Mouse (Mus musculus) kidney, embryonic 16.5 days (tissue): ENCODE data around the gene Usp47. TPM values are rescaled to one million over a fixed set of nuclear protein-coding genes. Genes with fewer than 3 reads are reported as not detected.

ENCODE experiments used
- ATAC-seq: fragments of 200-750 bp; cut with Nextera tagmentation; 2 replicates; pipeline ENCODE4 v1.8.0; 2017; ENCODE audit warnings: moderate TSS enrichment; ENCODE audit not compliant: low FRiP score, low TSS enrichment
- H3K27ac ChIP-seq: fragments of 300-500 bp; sonication (generic); 2 replicates; pipeline ENCODE4 v1.5.1; 2014; ENCODE audit warnings: low read length
- H3K27me3 ChIP-seq: fragments of 300-500 bp; sonication (generic); 2 replicates; pipeline ENCODE4 v1.6.1; 2014; ENCODE audit warnings: low read length, control low read depth, mixed read lengths; ENCODE audit not compliant: insufficient read depth
- H3K36me3 ChIP-seq: fragments of 300-500 bp; sonication (generic); 2 replicates; pipeline ENCODE4 v1.6.1; 2014; ENCODE audit warnings: low read length, control low read depth, mixed read lengths; ENCODE audit not compliant: insufficient read depth
- H3K4me1 ChIP-seq: fragments of 300-500 bp; sonication (generic); 2 replicates; pipeline ENCODE4 v1.6.1; 2014; ENCODE audit warnings: low read length, control low read depth, mixed read lengths; ENCODE audit not compliant: insufficient read depth
- H3K4me2 ChIP-seq: fragments of 300-500 bp; sonication (generic); replicated peaks from 2 replicates; pipeline ENCODE4 v1.6.1; 2014; ENCODE audit warnings: low read depth, low read length
- H3K4me3 ChIP-seq: fragments of 300-500 bp; sonication (generic); 2 replicates; pipeline ENCODE4 v1.5.1; 2014; ENCODE audit warnings: mild to moderate bottlenecking, low read length
- H3K9ac ChIP-seq: fragments of 300-500 bp; sonication (generic); replicated peaks from 2 replicates; pipeline ENCODE4 v1.6.1; 2014; ENCODE audit warnings: low read length
- H3K9me3 ChIP-seq: fragments of 300-500 bp; sonication (generic); 2 replicates; pipeline ENCODE4 v1.6.1; 2016; ENCODE audit warnings: low read length, control low read depth
- WGBS: fragments of 180-500 bp; shearing (Covaris S2); extraction: QIAGEN DNeasy Blood & Tissue Kit; methylation state at CpG from one replicate; pipeline ENCODE4 v1.1.7; 2014; 5-methylcytosine and 5-hydroxymethylcytosine counted together
- polyA plus RNA-seq: library from polyadenylated mRNA; unstranded; fragments of >200 nt; fragmentation: Nextera tagmentation; extraction: Ambion mirVana; gene quantifications from 2 replicates; pipeline ENCODE4 v1.2.1, GENCODE M21; 2015

Usp47 gene
- polyA plus RNA-seq, 1 experiment from 2014 or later, result 63.4 TPM

GRCm38 (mm10) chr7:112108757-112109156, 85.5 kb downstream of the Usp47 start:
- Histone ChIP-seq H3K27me3 (no peaks in the 10 kb centered on the region), H3K4me3 (no peak overlapping the region), H3K4me2 (no peak overlapping the region), H3K9me3 (no peaks in the 10 kb centered on the region), H3K36me3 (peaks cover 56% of the 10 kb centered on the region), H3K27ac (no peak overlapping the region), H3K9ac (no peak overlapping the region), H3K4me1 (no peaks in the 10 kb centered on the region)
- no peak for ATAC-seq

DNA sequence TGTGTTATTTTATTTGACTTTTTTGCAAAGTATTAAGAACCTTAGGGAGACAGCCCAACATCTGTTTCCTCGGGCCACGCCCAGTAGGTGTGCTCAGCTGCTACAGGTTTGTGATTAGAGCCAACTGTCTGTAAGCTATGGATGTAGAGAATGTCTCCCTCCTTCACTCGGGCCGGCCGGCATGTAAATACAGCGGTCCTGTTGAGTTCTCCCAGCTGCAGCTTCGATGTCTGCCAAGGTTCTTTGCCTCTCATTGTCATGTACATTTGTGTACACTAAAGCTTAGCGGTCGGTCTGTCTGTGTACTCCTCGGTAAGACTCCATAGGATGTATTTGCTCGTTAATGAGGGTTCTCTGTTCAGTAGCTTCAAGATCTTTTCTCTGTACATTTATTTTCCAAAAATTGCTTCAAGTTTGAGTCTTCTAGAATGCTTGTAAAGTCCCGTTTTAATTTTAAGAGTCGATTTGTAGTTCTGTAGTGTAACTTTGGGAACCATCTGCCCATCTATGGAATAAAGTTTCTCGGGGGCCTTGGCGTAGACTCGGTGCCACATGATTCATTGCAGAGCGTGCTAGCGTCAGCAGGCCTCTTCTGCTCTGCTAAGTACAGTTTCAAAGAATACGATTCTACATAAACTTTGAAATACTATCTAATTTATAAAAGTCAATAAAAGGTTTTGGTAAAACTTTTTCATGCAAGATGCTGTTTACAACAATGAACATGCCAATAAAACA, 87.5 kb downstream of the Usp47 start:
- Histone ChIP-seq H3K9me3 (no peaks in the 10 kb centered on the region), H3K4me3 (no peak overlapping the region), H3K36me3 (peaks cover 45% of the 10 kb centered on the region), H3K4me1 (no peaks in the 10 kb centered on the region), H3K27me3 (no peaks in the 10 kb centered on the region), H3K27ac (no peak overlapping the region), H3K4me2 (no peak overlapping the region), H3K9ac (no peak overlapping the region)
- no peak for ATAC-seq
- 84% methylated on average over 19 of the region's 19 CpGs for WGBS

DNA sequence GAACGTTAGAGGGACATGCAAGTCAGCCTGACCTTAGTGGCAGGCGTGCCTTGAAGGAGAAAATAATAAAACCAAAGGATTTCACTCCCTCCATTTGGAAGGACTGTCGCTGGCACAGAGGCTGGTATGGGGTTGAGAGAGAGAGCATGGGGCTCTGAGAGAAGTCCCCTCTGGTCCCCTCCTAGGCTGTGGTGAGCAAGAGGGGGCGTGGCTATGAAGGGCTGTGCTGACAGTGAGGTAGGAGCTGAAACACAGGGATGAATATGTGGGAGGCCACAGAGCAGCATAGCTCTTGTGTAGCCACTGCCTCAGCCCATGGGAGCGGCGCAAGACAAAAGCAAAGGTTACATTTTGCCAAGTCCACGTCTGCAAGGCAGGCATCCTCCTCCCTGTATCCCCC, 94.2 kb downstream of the Usp47 start:
- Histone ChIP-seq H3K36me3 (peaks cover 4% of the 10 kb centered on the region), H3K27ac (no peak overlapping the region), H3K9me3 (no peaks in the 10 kb centered on the region), H3K4me1 (no peaks in the 10 kb centered on the region), H3K27me3 (no peaks in the 10 kb centered on the region), H3K9ac (no peak overlapping the region), H3K4me3 (no peak overlapping the region), H3K4me2 (no peak overlapping the region)
- 0 out of 2 replicates have a peak, but pooled peaks have one; percentile 28 for ATAC-seq
- WGBS, result 80% methylated on average over 7 of the region's 7 CpGs

GRCm38 (mm10) chr7:112118086-112118485, 94.8 kb downstream of the Usp47 start:
- H3K4me1 ChIP-seq, result no peaks in the 10 kb centered on the region
- no peaks in the 10 kb centered on the region for H3K27me3 ChIP-seq
- no peak overlapping the region for H3K4me2 ChIP-seq
- WGBS, result 83% methylated on average over 7 of the region's 7 CpGs
- no peak overlapping the region for H3K4me3 ChIP-seq
- H3K9me3 ChIP-seq, result no peaks in the 10 kb centered on the region
- no peak overlapping the region for H3K27ac ChIP-seq
- ATAC-seq, result no peak
- H3K9ac ChIP-seq, result no peak overlapping the region
- peaks cover 4% of the 10 kb centered on the region; the same call in 1 of the 2 replicates for H3K36me3 ChIP-seq

DNA sequence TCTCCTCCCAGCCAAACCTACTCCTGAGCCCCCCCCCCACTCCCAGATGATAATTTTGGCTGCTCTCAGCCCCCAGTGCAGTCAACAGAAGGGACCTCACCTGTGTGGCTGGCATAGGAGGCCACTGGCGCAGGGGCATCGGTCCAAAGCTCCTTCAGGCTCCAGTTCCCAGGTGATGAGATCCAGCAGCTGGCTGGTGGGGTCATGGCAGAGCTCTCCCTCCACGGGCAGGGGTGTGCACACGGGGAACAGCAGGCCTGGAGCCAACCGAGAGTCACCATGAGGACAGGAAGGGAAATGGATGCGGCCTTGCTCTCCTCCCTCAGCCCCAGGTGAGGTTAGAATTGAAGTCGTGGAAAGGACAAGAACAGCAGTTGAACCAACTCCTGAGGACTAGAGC, 95.9 kb downstream of the Usp47 start:
- H3K4me1 ChIP-seq, result no peaks in the 10 kb centered on the region
- H3K36me3 ChIP-seq, result peaks cover 3% of the 10 kb centered on the region; the same call in 1 of the 2 replicates
- H3K4me3 ChIP-seq, result no peak overlapping the region
- no peak for ATAC-seq
- WGBS, result 77% methylated on average over 7 of the region's 7 CpGs
- no peak overlapping the region for H3K4me2 ChIP-seq
- H3K27me3 ChIP-seq, result no peaks in the 10 kb centered on the region
- no peak overlapping the region for H3K9ac ChIP-seq
- H3K27ac ChIP-seq, result no peak overlapping the region
- H3K9me3 ChIP-seq, result no peaks in the 10 kb centered on the region

DNA sequence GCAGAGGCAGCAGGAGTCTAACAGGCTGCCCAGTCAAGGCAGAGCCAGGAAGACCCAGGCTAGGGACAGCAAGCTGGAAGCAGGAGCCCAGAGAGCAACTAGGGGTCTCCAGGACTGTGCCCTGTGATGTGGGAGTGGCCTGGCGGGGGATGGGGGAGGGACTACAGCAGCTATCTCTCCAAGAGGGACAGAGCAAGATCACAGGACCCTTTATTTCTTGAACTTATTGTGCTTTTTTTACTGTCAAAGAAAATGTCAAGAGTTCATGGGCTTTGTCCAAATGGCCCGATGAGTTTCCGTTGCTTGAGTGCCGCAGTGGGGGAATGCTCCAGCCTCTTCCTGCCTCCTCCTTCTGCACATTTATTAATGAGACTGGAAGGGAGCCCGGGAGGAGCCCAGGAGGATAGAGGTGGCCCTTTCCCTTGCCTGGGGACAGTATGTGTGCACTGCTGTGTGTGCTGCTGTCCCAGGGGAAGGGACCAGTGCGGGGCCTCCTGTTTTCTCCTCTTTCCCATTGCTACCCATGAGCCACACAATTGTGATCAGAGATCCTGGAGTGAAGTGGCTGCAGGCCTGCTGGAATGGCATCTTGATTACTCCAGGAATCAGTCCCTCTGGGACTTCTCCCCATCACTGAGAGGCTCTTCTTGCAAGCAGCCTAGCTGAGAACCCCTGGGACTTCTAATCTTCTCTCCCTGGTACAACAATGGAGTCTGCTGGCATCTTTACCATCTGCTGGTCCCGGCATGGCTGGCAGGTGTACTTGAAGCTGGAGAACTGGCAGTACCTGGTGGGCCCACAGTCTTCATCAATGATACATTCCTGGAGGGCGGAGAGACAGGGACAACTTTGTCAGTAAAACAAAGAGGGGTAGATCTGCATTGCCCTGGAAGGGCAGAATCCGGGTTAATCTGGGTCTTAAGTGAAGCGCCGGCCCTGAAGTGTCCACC, 97.8 kb downstream of the Usp47 start:
- WGBS, result 66% methylated on average over 11 of the region's 11 CpGs
- Histone ChIP-seq H3K27ac (no peak overlapping the region), H3K36me3 (no peaks in the 10 kb centered on the region), H3K4me3 (no peak overlapping the region), H3K27me3 (no peaks in the 10 kb centered on the region), H3K9me3 (no peaks in the 10 kb centered on the region), H3K4me2 (no peak overlapping the region), H3K9ac (no peak overlapping the region), H3K4me1 (no peaks in the 10 kb centered on the region)
- peak; percentile 39; the same call in 1 of the 2 replicates for ATAC-seq

- Histone ChIP-seq H3K4me2 (no peak overlapping the region), H3K4me1 (no peaks in the 10 kb centered on the region), H3K9ac (no peak overlapping the region), H3K27ac (no peak overlapping the region), H3K36me3 (no peaks in the 10 kb centered on the region), H3K9me3 (no peaks in the 10 kb centered on the region), H3K27me3 (no peaks in the 10 kb centered on the region), H3K4me3 (no peak overlapping the region)
- no peak for ATAC-seq
- 82% methylated on average over 11 of the region's 11 CpGs for WGBS
These were observed 98.7 kb downstream of the Usp47 start for GRCm38 (mm10) chr7:112121866-112122500.

DNA sequence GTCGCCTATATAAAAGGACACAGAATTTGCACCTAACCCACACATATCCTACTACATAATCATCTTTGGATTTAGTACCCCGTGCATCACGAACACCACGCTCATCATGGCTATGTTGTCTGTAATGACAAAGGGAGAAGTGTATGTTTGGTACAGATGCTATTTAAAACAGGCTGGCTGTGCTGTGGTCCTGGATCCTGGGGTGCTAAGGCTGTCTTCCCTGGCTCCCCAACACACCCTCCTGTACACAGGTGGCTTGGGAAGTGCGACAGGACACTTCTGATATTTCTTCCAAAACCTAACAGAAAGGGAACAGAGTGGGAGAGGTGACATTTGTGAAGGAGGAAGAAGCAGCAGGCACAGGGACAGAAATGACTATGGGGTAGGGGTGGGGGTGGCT, 100.3 kb downstream of the Usp47 start:
- Histone ChIP-seq H3K36me3 (no peaks in the 10 kb centered on the region), H3K9me3 (no peaks in the 10 kb centered on the region), H3K27me3 (no peaks in the 10 kb centered on the region), H3K27ac (no peak overlapping the region), H3K4me2 (no peak overlapping the region), H3K4me3 (no peak overlapping the region), H3K9ac (no peak overlapping the region), H3K4me1 (no peaks in the 10 kb centered on the region)
- no peak for ATAC-seq
- WGBS, result 90% methylated on average over 5 of the region's 5 CpGs

GRCm38 (mm10) chr7:112125625-112126260, 102.4 kb downstream of the Usp47 start:
- H3K4me2 ChIP-seq, result no peak overlapping the region
- no peaks in the 10 kb centered on the region for H3K27me3 ChIP-seq
- no peaks in the 10 kb centered on the region for H3K4me1 ChIP-seq
- ATAC-seq, result no peak
- 83% methylated on average over 7 of the region's 7 CpGs for WGBS
- H3K9ac ChIP-seq, result no peak overlapping the region
- no peak overlapping the region for H3K4me3 ChIP-seq
- no peaks in the 10 kb centered on the region for H3K36me3 ChIP-seq
- H3K9me3 ChIP-seq, result no peaks in the 10 kb centered on the region
- no peak overlapping the region for H3K27ac ChIP-seq
